Mouse (Mus musculus): Measurements from ENCODE around the gene Cd96. TPM values are rescaled to one million over a fixed set of nuclear protein-coding genes. Genes with fewer than 3 reads are reported as not detected.
A peak's percentile ranks its signal among the peaks of the same experiment; 100 is the strongest.

The Cd96 gene
- polyA plus RNA-seq, 1 experiment from 2014 or later: 2.8 TPM

- Histone ChIP-seq H3K4me2 (ENCODE audit: low read depth, low read length) (no peak overlapping the region), H3K4me3 (ENCODE audit: low read length) (no peak overlapping the region), H3K9ac (ENCODE audit: low read length) (no peak overlapping the region), H3K4me1 (ENCODE audit: control insufficient read depth, insufficient read depth, low read length) (no peaks in the 10 kb centered on the region), H3K27me3 (ENCODE audit: control insufficient read depth, insufficient read depth, low read length) (no peaks in the 10 kb centered on the region), H3K9me3 (replicated peaks; ENCODE audit: control insufficient read depth, low read length) (no peaks in the 10 kb centered on the region), H3K27ac (ENCODE audit: low read length) (no peak overlapping the region; the same call in 1 of the 2 replicates), H3K36me3 (ENCODE audit: control insufficient read depth, insufficient read depth) (no peaks in the 10 kb centered on the region)
- WGBS: 54% methylated on average over 3 of the region's 3 CpGs
- ATAC-seq (replicated peaks; ENCODE audit: extremely low read depth, insufficient read depth, low FRiP score): no peak
Measured at GRCm38 (mm10) chr16:46120607-46121006, 556 bp upstream of the Cd96 start.

- Histone ChIP-seq H3K9me3 (replicated peaks; ENCODE audit: control insufficient read depth, low read length) (no peaks in the 10 kb centered on the region), H3K4me1 (ENCODE audit: control insufficient read depth, insufficient read depth, low read length) (no peaks in the 10 kb centered on the region), H3K9ac (ENCODE audit: low read length) (no peak overlapping the region), H3K27ac (ENCODE audit: low read length) (no peak overlapping the region), H3K36me3 (ENCODE audit: control insufficient read depth, insufficient read depth) (no peaks in the 10 kb centered on the region), H3K4me3 (ENCODE audit: low read length) (no peak overlapping the region), H3K27me3 (ENCODE audit: control insufficient read depth, insufficient read depth, low read length) (no peaks in the 10 kb centered on the region), H3K4me2 (ENCODE audit: low read depth, low read length) (no peak overlapping the region)
- ATAC-seq (replicated peaks; ENCODE audit: extremely low read depth, insufficient read depth, low FRiP score): no peak
- 82% methylated on average over 3 of the region's 3 CpGs for WGBS
Measured at GRCm38 (mm10) chr16:46117645-46118044, 2.4 kb downstream of the Cd96 start.

DNA sequence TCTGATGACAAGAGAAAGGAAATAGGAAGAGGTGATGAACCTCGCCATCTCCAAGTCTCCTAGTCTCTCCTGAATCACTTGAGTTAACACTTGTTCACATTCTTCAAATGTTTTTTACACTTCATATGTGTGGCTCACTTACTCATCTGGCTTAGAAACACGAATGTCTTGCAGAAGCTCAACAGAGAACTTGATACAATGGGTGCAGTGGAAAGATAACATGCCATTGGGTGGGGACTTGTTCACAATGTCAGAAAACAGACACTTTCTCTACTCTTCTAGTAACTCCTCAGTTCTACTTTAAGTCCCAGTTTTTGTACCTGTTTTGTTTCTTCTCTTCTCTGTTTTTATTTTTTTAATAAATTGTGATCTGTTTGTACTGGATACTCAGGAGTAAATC is 5.3 kb downstream of the Cd96 start:
- WGBS: 53% methylated on average over 2 of the region's 2 CpGs
- Histone ChIP-seq H3K9ac (ENCODE audit: low read length) (no peak overlapping the region), H3K4me3 (ENCODE audit: low read length) (no peak overlapping the region), H3K36me3 (ENCODE audit: control insufficient read depth, insufficient read depth) (no peaks in the 10 kb centered on the region), H3K9me3 (replicated peaks; ENCODE audit: control insufficient read depth, low read length) (no peaks in the 10 kb centered on the region), H3K27ac (ENCODE audit: low read length) (no peak overlapping the region), H3K4me2 (ENCODE audit: low read depth, low read length) (no peak overlapping the region), H3K4me1 (ENCODE audit: control insufficient read depth, insufficient read depth, low read length) (no peaks in the 10 kb centered on the region), H3K27me3 (ENCODE audit: control insufficient read depth, insufficient read depth, low read length) (no peaks in the 10 kb centered on the region)
- ATAC-seq (replicated peaks; ENCODE audit: extremely low read depth, insufficient read depth, low FRiP score): no peak

DNA sequence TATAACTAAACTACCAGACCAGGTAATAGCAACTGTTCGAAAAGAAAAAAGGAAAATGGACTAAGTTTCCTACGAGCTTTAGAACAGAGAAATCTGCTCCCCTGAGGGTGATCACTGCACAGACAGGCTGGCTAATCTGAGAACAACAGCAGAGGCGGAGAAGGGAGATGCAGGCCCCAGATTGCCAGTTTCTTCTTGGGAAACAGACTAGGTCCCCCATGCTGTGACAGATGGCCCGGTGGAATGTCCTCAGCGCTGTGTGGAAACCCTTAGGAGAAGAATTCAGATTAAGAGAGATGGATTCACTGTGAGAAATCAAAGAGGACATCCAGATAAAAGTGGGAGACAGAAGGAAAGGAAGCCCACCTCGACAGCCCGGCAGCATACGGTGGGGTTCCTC is 10.5 kb downstream of the Cd96 start:
- Histone ChIP-seq H3K4me2 (ENCODE audit: low read depth, low read length) (no peak overlapping the region), H3K4me3 (ENCODE audit: low read length) (no peak overlapping the region), H3K4me1 (ENCODE audit: control insufficient read depth, insufficient read depth, low read length) (no peaks in the 10 kb centered on the region), H3K9me3 (replicated peaks; ENCODE audit: control insufficient read depth, low read length) (no peaks in the 10 kb centered on the region), H3K9ac (ENCODE audit: low read length) (no peak overlapping the region), H3K27ac (ENCODE audit: low read length) (no peak overlapping the region), H3K27me3 (ENCODE audit: control insufficient read depth, insufficient read depth, low read length) (no peaks in the 10 kb centered on the region), H3K36me3 (ENCODE audit: control insufficient read depth, insufficient read depth) (no peaks in the 10 kb centered on the region)
- no peak for ATAC-seq (replicated peaks; ENCODE audit: extremely low read depth, insufficient read depth, low FRiP score)
- 31% methylated on average over 8 of the region's 8 CpGs for WGBS

DNA sequence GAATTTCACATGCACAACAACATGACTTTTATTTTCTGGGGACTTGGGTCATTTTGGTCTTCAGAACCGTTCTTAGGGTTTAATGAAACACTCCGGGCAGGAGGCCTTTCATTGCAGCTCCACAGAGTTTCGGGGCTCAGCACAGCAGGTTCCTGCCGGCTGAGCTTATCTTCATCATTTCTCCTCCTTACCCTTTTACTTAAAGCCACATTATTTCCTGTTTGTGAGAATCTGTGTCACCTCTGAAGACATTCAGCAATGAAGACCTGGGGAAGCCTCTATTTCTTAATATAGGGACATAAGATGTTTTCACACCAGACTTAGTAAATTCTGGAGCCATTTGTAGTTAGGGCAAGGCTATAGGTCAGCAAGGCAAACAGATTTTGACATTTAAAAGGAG is 12.6 kb downstream of the Cd96 start:
- Histone ChIP-seq H3K4me3 (ENCODE audit: low read length) (no peak overlapping the region), H3K36me3 (ENCODE audit: control insufficient read depth, insufficient read depth) (no peaks in the 10 kb centered on the region), H3K27me3 (ENCODE audit: control insufficient read depth, insufficient read depth, low read length) (no peaks in the 10 kb centered on the region), H3K4me2 (ENCODE audit: low read depth, low read length) (no peak overlapping the region), H3K9ac (ENCODE audit: low read length) (no peak overlapping the region), H3K27ac (ENCODE audit: low read length) (no peak overlapping the region), H3K4me1 (ENCODE audit: control insufficient read depth, insufficient read depth, low read length) (no peaks in the 10 kb centered on the region), H3K9me3 (replicated peaks; ENCODE audit: control insufficient read depth, low read length) (no peaks in the 10 kb centered on the region)
- no peak for ATAC-seq (replicated peaks; ENCODE audit: extremely low read depth, insufficient read depth, low FRiP score)
- WGBS: 59% methylated on average over 4 of the region's 4 CpGs

DNA sequence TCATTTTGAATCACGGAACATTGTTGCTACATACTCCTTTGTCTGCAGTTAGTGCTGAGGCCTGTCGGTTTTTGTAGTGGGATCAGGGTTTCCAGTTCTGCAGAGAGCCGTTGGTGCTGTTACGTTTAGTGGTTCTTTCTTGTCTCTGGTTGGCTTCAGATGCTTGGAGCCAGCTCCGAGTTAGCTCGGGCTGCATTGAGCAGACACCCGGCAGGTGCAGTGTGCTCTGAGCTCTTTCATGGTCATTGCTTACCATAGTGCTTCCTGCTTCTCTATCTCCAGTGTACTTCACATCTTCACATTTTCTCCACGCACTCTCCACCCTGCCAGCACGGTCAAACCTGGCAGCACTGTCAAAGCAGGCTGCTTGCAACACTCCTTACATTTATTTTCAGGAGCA is 15.6 kb downstream of the Cd96 start:
- ATAC-seq (replicated peaks; ENCODE audit: extremely low read depth, insufficient read depth, low FRiP score): peak; percentile 83
- H3K27me3 ChIP-seq (ENCODE audit: control insufficient read depth, insufficient read depth, low read length): no peaks in the 10 kb centered on the region
- no peak overlapping the region for H3K4me2 ChIP-seq (ENCODE audit: low read depth, low read length)
- H3K9ac ChIP-seq (ENCODE audit: low read length): no peak overlapping the region
- 57% methylated on average over 9 of the region's 9 CpGs for WGBS
- no peaks in the 10 kb centered on the region for H3K36me3 ChIP-seq (ENCODE audit: control insufficient read depth, insufficient read depth)
- no peaks in the 10 kb centered on the region for H3K4me1 ChIP-seq (ENCODE audit: control insufficient read depth, insufficient read depth, low read length)
- no peaks in the 10 kb centered on the region for H3K9me3 ChIP-seq (replicated peaks; ENCODE audit: control insufficient read depth, low read length)
- no peak overlapping the region for H3K4me3 ChIP-seq (ENCODE audit: low read length)
- peak overlapping the region; percentile 53 for H3K27ac ChIP-seq (ENCODE audit: low read length)

- no peak overlapping the region for H3K4me2 ChIP-seq (ENCODE audit: low read depth, low read length)
- H3K4me1 ChIP-seq (ENCODE audit: control insufficient read depth, insufficient read depth, low read length): no peaks in the 10 kb centered on the region
- no peaks in the 10 kb centered on the region for H3K36me3 ChIP-seq (ENCODE audit: control insufficient read depth, insufficient read depth)
- no peaks in the 10 kb centered on the region for H3K9me3 ChIP-seq (replicated peaks; ENCODE audit: control insufficient read depth, low read length)
- no peaks in the 10 kb centered on the region for H3K27me3 ChIP-seq (ENCODE audit: control insufficient read depth, insufficient read depth, low read length)
- 33% methylated on average over 2 of the region's 2 CpGs for WGBS
- no peak overlapping the region for H3K4me3 ChIP-seq (ENCODE audit: low read length)
- no peak overlapping the region for H3K9ac ChIP-seq (ENCODE audit: low read length)
- H3K27ac ChIP-seq (ENCODE audit: low read length): no peak overlapping the region
- ATAC-seq (replicated peaks; ENCODE audit: extremely low read depth, insufficient read depth, low FRiP score): no peak
Measured at GRCm38 (mm10) chr16:46101748-46102147, 18.3 kb downstream of the Cd96 start.

- H3K4me2 ChIP-seq (ENCODE audit: low read depth, low read length): no peak overlapping the region
- no peak overlapping the region for H3K27ac ChIP-seq (ENCODE audit: low read length)
- H3K4me3 ChIP-seq (ENCODE audit: low read length): no peak overlapping the region
- WGBS: 46% methylated on average over 2 of the region's 2 CpGs
- no peak for ATAC-seq (replicated peaks; ENCODE audit: extremely low read depth, insufficient read depth, low FRiP score)
- H3K9me3 ChIP-seq (replicated peaks; ENCODE audit: control insufficient read depth, low read length): no peaks in the 10 kb centered on the region
- H3K4me1 ChIP-seq (ENCODE audit: control insufficient read depth, insufficient read depth, low read length): no peaks in the 10 kb centered on the region
- no peak overlapping the region for H3K9ac ChIP-seq (ENCODE audit: low read length)
- H3K36me3 ChIP-seq (ENCODE audit: control insufficient read depth, insufficient read depth): no peaks in the 10 kb centered on the region
- H3K27me3 ChIP-seq (ENCODE audit: control insufficient read depth, insufficient read depth, low read length): no peaks in the 10 kb centered on the region
Measured at GRCm38 (mm10) chr16:46100286-46100685, 19.8 kb downstream of the Cd96 start.

- Histone ChIP-seq H3K4me2 (ENCODE audit: low read depth, low read length) (no peak overlapping the region), H3K27ac (ENCODE audit: low read length) (no peak overlapping the region), H3K9me3 (replicated peaks; ENCODE audit: control insufficient read depth, low read length) (no peaks in the 10 kb centered on the region), H3K9ac (ENCODE audit: low read length) (no peak overlapping the region), H3K36me3 (ENCODE audit: control insufficient read depth, insufficient read depth) (no peaks in the 10 kb centered on the region), H3K4me3 (ENCODE audit: low read length) (no peak overlapping the region), H3K27me3 (ENCODE audit: control insufficient read depth, insufficient read depth, low read length) (no peaks in the 10 kb centered on the region), H3K4me1 (ENCODE audit: control insufficient read depth, insufficient read depth, low read length) (peaks cover 10% of the 10 kb centered on the region)
- no peak for ATAC-seq (replicated peaks; ENCODE audit: extremely low read depth, insufficient read depth, low FRiP score)
- 73% methylated on average over 9 of the region's 9 CpGs for WGBS
Measured at GRCm38 (mm10) chr16:46097421-46097820, 22.6 kb downstream of the Cd96 start.

GRCm38 (mm10) chr16:46094478-46094877 is 25.6 kb downstream of the Cd96 start:
- Histone ChIP-seq H3K9ac (ENCODE audit: low read length) (no peak overlapping the region), H3K9me3 (replicated peaks; ENCODE audit: control insufficient read depth, low read length) (no peaks in the 10 kb centered on the region), H3K4me3 (ENCODE audit: low read length) (no peak overlapping the region), H3K4me2 (ENCODE audit: low read depth, low read length) (no peak overlapping the region), H3K27me3 (ENCODE audit: control insufficient read depth, insufficient read depth, low read length) (no peaks in the 10 kb centered on the region), H3K4me1 (ENCODE audit: control insufficient read depth, insufficient read depth, low read length) (peaks cover 10% of the 10 kb centered on the region), H3K27ac (ENCODE audit: low read length) (no peak overlapping the region), H3K36me3 (ENCODE audit: control insufficient read depth, insufficient read depth) (no peaks in the 10 kb centered on the region)
- 41% methylated on average over 2 of the region's 2 CpGs for WGBS
- peak; percentile 67 for ATAC-seq (replicated peaks; ENCODE audit: extremely low read depth, insufficient read depth, low FRiP score)
